Mouse (Mus musculus) spleen, postnatal 36 days (tissue): Measurements from ENCODE around the gene H2-Eb2.

ENCODE experiments used
- DNase-seq, 2 experiments: peaks; one replicate each; pipeline ENCODE4 v3.0.0; 2022; ENCODE audit warnings: low spot score in 2 of 2, mixed read lengths in 1 of 2

H2-Eb2 gene

DNA sequence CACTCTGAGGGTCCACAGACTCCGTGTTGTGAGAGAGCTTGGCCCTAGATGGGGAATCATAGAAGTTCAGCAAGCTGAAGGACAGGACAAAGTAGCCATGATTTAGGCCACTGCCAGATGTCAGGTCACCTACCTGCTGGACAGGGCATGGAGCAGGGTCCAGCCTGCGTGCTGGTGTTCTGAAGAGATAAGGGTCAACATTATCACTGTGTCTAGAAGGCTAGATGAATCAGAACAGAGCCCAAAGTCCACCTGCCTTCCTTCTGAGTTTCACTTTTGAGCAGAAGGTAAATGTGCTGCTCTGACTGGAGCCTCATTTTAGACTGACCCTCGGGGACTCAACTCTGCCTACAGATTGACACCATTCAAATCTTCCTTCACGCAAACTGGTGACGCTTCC lies 29.1 kb downstream of the H2-Eb2 start, which contains the start of gene Btnl2:
Btnl2 (plus strand) TSS at position 284 of the 400 bp plus-strand sequence.
- no peak for DNase-seq

DNA sequence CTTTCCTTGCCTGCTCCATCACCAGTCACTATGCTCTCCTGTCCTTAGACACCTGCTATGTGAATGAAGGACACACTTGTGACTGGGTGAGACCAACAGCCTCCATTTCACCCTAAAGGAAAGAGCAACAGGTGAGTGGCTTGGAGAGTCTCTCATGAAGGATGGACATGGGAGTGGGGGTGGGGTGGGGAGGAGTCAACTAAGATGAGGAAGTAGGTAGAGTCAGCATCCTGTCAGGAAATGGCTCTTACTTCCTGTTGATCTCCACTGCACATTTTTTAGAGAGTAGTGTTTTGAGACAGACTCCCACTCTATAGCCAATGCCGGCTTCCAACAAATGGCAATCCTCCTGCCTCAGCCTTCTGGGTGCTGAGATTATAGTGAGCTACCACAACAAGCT lies 29.5 kb downstream of the H2-Eb2 start:
- DNase-seq = peak; percentile 76 to 78

DNA sequence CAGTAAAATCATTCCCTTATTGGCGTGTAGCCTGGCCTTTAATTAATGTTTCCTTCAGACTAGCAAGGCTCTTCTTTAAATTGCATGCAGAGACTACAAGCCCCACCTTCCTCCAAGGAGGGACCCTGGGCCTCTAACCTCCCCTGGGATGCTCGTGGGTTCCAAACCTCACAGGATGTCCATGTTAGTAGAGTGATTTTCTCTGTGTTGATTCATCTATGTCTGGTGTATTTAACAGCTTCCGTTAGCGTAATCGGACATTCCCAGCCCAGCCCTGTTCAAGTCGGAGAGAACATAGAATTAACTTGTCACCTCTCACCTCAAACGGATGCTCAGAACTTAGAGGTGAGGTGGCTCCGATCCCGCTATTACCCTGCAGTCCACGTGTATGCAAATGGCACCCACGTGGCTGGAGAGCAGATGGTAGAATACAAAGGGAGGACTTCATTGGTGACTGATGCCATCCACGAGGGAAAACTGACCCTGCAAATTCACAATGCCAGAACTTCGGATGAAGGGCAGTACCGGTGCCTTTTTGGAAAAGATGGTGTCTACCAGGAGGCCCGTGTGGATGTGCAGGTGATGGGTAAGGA lies 37.6 kb downstream of the H2-Eb2 start:
- DNase-seq = no peak

DNA sequence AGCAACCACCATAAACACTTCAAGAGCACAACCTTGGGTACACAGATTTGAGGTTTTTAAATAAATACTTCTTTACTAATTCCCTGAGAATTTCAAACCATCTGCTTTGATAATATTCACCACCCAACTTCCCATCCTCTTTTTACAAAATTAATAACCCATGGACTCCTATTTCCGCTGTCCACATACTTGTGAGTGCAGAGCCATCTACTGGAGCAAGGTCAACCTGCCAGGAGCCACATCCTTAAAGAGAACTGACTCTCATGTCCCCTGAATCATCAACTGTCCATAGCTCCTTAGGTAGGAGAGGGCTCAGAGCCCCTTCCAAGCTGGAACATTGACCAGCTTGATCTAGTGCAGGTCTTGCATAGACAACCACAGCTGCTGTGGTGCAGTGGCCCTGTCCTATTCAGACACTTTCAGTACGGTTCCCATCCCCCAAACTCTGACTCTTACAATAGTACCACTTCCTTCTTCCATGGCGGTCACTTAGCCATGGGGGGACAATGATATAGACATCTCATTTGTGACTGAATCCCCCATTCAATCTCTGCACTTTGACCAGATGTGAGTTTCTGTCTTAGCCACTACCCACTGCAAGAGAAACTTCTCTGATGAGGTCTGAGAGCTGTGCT lies 38.3 kb downstream of the H2-Eb2 start:
- DNase-seq = peak in 1 of 2 experiments; percentile 24

DNA sequence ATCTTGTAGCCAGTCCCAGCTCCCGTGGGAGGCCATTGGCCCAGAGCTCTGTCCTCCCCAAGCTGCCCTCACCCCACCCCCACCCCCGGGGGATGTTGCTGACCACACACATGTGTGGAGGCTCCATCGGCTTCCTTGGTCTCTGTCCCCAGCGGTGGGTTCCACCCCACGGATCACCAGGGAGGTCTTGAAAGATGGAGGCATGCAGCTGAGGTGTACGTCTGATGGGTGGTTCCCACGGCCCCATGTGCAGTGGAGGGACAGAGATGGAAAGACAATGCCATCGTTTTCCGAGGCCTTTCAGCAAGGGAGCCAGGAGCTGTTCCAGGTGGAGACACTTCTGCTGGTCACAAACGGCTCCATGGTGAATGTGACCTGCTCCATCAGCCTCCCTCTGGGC lies 39.6 kb downstream of the H2-Eb2 start:
- no peak for DNase-seq

DNA sequence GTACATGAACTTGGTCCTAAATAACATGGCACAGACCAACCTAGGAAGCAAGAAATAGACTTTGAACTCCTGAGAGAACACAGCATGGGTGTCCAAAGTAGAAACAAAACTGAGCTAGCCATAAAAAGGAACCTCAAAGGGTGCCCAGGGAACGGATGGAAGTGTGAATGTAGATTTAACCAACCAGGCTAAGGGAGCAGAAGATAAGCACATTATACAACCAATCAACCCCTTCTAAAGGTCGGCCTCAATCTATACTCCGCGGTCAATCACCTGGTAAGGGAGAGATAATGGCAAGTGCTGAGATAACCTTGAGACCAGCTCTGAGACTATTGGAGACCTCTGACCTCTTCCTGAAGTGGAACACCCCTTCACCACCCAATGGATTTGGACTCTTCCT lies 45.1 kb downstream of the H2-Eb2 start:
- DNase-seq = no peak

DNA sequence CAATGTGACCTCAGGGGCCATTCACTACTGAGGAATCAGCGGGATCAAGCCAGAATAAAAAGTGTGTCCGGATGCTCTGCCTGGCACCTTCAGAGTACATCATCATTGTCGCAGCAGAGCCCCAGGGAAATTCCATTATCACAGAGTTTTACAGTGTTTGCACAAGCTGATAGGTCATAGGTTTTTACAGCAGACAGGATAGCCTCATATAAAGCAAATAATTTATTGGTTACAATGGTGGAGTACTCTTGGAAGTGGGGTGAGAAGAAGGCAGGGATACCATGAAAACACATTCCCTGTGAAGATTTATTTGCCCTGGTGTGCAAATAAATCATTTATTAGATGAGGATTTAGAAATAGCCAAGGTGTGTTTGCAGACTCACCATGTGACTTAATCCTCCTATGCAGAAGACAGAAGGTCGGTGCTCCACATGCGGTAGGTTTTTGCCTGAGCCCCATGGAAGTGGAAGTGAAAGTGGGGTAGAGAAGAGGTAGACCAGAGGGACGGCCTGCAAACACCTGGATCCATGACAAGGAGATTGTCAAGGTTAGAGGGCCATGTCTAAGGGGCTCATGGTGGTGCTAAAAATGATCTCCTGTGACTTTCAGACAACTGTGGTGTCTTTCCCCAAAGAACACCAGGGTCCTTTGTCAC lies 47.7 kb downstream of the H2-Eb2 start:
- DNase-seq = no peak

DNA sequence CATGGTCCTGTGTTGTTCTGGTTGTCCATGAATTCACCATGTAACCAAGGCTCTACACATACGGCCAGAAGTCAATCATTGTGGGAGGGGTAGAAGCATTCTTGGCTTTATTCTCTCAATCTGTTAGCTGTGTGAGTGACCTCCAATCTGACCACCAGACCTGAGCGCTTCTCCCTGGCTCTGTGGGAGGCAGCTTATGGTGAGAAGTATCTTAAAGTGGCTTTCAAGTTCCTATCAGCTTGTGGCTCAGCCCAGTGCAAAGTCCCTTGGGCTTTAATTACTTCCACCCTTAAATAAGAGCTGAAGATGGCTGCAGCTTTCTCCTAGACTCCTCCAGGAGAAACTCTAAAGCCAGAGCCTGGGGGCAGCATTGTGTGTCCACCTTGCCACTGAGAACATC lies 51.4 kb downstream of the H2-Eb2 start, which contains the start of gene Btnl1:
Btnl1 (plus strand) TSS at position 286 of the 400 bp plus-strand sequence.
- peak in 1 of 2 experiments; percentile 21 for DNase-seq

DNA sequence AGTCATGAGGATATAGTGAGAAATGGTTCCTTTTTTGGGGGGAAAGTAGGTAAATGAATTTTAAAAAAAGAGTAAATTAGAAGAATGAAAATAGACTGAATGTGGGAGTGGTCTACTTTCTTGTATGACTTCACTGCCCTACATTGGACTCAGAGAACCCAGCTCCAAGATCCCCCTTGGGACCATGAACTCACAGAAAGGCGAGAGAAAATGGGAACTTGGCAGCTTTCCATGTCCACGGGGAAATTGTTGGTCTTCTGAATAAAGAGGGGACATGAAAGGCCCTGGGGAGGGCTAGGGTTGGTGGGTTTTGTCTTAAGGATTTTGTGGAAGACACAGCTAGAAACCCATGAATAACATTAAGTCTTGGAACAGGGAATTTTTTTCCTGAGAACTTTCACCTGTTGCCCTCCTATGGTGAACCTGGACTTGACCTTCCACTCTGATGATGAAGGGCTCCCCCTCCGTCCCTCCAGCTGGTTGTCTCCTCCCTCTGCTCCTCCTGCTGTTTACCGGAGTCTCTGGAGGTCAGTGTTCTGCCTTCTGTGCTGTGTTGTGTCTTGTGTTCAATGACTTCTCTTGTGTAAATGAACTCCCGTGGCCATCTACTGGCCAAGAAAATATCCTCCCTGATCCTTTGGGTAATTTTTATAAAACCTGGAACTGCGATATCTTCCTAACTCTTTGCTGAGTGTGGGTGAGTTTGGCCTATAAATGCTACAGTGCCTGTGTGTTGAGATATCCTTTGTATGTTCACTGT lies 52.2 kb downstream of the H2-Eb2 start:
- DNase-seq = no peak

DNA sequence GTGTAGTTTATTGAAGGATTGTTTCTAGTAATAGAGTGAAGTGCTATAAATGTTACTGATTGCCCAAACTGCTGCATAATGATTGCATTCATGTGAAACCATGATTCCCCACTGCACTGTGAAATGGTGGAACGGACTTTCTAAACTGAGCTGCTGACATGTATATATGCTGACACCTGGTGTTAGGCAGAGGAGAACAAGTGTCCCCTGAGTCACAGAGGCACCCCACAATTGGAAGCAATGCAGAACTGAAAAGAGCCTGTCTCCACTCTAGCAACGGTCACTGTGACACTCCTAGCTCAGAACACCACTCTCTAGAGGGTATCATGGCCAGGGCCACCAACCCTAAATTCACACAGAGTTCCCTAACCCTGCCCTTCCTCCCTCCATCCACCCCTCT lies 53.3 kb downstream of the H2-Eb2 start:
- DNase-seq = peak; percentile 64 to 71

DNA sequence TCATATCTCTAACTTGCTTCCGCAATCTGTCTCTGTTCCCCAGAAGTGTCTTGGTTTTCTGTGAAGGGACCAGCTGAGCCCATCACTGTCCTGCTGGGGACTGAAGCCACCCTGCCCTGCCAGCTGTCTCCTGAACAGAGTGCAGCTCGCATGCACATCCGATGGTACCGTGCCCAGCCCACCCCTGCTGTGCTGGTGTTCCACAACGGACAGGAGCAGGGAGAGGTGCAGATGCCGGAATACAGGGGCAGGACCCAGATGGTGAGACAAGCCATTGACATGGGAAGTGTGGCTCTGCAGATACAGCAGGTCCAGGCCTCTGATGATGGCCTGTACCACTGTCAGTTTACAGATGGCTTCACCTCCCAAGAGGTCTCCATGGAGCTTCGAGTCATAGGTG lies 54.0 kb downstream of the H2-Eb2 start:
- no peak for DNase-seq

DNA sequence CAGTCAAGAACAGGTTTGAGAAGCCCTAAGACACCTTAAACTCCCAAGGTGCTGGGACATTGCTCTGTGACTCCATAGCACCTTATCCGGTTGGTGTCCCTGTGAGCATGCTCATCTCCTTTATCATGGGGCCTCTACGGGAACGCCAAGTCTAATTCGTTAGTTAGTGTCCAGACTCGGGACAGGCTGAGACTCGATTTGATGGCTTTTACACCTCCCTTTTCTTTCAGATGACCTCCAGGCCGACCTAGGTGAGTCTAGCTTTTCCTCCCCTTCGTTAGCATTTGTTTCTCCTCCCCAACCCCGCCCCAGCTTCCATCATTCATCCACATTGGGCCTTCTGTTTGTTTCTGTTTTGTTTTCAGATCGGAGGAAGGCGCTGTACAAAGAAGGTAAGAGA lies 56.4 kb downstream of the H2-Eb2 start:
- no peak for DNase-seq

DNA sequence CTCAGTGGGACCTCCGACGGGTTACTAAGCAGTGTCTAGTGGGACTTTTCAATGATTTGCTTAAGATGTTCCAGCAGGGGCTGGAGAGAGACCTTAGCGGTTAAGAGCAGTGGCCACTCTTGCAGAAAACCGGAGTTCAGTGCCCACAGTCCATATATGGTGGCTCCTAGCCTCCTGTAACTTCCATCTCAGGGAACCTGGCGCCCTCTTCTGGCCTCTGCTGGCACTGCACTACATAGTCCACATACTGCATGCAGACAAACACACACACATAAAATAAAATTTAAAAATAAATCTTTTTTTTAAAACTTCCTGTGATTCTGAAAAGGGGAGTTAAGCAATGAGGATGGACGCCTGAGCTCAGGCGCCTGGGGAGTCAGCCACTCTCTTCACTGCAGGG lies 57.7 kb downstream of the H2-Eb2 start:
- DNase-seq = peak in 1 of 2 experiments; percentile 34

DNA sequence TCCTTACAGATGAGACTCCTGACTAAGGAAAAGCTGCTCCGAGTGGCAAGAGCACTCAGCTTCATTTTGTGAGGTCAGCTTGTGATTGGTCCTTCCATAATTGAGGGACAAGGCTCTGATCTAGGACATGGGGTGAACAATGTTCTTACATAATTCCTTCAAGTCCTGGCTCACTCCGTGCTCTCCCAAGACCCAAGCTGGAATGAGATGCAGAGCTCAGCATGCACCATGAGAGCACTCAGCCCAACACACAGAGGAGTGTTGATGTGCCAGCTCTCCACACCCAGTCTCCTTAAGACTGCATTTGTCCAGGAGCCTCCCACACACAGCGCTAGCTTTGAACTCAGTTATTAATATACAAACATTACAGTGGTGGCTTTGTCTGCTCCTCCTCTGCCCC lies 59.2 kb downstream of the H2-Eb2 start:
- no peak for DNase-seq

DNA sequence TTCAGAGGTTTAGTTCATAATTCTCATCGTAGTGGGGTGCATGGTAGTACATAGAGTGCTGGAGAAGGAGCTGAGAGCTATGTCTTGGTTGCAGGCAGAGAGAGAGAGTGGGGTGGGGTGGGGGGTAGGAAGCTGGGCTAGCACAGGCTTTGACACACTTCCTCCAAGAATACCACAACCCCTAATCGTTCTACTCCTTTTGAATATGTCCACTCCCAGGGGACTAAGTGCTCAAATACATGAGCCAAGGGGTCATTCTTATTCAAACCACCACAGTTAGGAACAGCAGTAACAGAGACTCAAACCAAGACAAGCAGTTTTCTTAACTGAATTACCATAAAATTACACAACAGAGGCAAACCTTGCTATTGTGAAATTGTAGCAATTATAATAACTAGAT lies 61.2 kb downstream of the H2-Eb2 start:
- no peak for DNase-seq

DNA sequence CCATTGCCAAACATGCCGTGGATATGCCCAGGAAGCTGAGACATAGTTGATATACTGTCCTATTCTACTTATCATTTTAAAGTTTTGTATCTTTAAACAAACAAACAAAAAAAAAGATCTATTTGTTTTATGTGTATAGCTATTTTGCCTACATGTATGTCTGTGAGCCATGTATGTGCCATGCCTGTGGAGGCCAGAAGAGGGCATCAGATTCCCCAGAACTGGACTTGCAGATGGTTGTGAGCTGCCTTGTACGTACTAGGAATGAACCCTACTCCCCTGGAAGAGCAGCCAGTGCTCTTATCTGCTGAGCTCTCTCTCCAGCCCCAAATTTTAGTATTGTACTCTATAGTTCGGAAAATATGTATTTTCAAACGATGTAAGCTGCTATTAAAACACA lies 63.0 kb downstream of the H2-Eb2 start:
- peak; percentile 42 to 50 for DNase-seq
